Mouse (Mus musculus): ENCODE measurements at regions not wholly inside any gene's neighbourhood (a gene's known extent, or its start where the extent isn't known, plus 50 kb on each side); places are given as distances from the start of the nearest gene placed in this dataset.

DNA sequence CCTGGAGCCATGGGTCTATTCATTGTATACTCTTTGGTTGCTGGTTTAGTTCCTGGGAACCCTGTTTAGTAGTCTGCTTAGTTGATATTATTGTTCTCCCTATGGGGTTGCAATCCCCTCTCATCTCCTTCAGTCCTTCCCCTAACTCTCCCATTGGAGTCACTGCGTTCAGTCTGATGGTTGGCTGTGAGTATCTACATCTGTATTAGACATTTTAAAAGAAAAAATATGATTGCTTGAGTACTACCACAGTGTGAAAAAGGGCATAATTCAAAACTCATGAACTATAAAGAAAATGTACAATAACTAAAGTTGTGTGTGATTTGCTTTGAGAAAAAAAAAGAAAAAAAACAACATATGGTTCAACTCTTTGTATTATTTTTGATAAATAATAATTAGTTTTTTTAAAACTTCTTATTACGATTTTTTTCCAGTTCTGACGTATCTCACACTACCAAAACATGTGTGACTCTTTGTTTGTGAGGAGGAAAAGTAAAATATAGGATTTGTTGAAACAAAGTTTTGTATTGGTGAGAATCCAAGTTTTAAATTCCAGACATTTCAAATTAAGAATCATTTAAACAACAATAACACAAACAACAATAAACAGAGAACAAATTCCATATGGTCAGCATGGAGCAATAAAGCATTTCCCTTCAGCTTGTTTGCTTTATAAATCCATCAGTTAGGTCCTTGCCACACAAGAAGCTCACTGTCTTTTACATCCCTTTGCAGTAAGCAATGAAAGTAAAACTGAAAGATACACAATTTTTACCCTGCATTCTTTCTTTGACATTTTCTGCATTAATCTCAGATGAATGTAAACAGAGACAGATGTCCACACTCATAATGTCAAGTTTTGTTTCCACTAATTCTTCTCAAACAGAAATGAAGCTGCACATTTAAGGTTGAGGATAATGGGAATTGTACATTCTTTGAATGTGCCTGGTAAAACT lies 583.5 kb downstream of the Slitrk6 start:
- Histone ChIP-seq H3K9me3 (ENCODE audit: low read length) (no peaks in the 10 kb centered on the region), H3K27me3 (ENCODE audit: insufficient read depth, low read length) (no peaks in the 10 kb centered on the region), H3K36me3 (ENCODE audit: insufficient read depth, low read length) (no peaks in the 10 kb centered on the region), H3K4me1 (ENCODE audit: insufficient read depth, low read length) (no peaks in the 10 kb centered on the region), H3K9ac (replicated peaks; ENCODE audit: low read length) (no peak overlapping the region), H3K4me2 (replicated peaks; ENCODE audit: low read depth, low read length) (no peak overlapping the region), H3K4me3 (ENCODE audit: low read length) (no peak overlapping the region), H3K27ac (ENCODE audit: low read length) (no peak overlapping the region)
- peak; percentile 84; the same call in 1 of the 2 replicates for ATAC-seq (ENCODE audit: low FRiP score, low TSS enrichment)
- WGBS = 51% methylated on average over 3 of the region's 3 CpGs

DNA sequence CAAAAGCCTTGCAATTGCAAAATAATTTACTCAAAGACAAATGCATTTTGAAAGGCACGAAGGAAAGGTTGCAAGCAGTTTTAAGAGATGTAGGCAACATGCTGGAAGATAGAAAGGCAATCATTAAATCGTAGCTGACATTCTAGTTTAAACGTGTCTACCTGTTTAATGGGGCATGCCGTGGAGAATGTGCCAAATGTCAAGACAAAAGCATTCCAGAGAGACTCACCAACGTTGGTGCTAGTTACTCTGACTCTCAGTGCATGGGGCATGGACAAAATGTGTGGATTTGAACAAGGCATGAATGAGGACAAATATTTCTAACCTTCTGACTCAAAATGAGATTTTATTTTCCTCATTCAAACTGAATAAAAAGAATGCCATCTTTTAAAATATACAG lies 586.3 kb downstream of the Slitrk6 start:
- Histone ChIP-seq H3K27me3 (ENCODE audit: insufficient read depth, low read length) (no peaks in the 10 kb centered on the region), H3K9ac (replicated peaks; ENCODE audit: low read length) (no peak overlapping the region), H3K9me3 (ENCODE audit: low read length) (no peaks in the 10 kb centered on the region), H3K4me2 (replicated peaks; ENCODE audit: low read depth, low read length) (no peak overlapping the region), H3K36me3 (ENCODE audit: insufficient read depth, low read length) (no peaks in the 10 kb centered on the region), H3K4me1 (ENCODE audit: insufficient read depth, low read length) (no peaks in the 10 kb centered on the region), H3K4me3 (ENCODE audit: low read length) (no peak overlapping the region), H3K27ac (ENCODE audit: low read length) (no peak overlapping the region)
- WGBS = 22% methylated on average over 5 of the region's 5 CpGs
- 0 out of 2 replicates have a peak, but pooled peaks have one; percentile 54 for ATAC-seq (ENCODE audit: low FRiP score, low TSS enrichment)

DNA sequence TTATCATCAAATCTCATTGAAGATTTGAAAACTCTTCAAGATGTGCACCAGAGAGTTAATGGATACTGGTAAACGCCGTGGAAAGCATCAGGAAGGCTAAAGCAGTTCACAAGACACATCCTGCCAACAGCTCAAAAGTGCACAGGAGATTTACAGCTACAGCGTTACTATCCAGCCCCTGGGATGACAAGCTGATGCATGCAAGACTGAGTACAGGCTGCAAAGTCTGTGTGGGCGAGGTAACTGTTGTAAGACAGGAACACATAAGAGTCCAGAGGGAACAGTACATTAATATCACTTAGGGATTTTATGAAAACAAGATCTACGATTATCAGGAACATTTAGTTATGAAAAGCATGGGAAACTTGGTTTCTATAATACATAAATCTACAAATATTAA lies 626.7 kb downstream of the Slitrk6 start:
- Histone ChIP-seq H3K4me1 (ENCODE audit: insufficient read depth, low read length) (no peaks in the 10 kb centered on the region), H3K36me3 (ENCODE audit: insufficient read depth, low read length) (no peaks in the 10 kb centered on the region), H3K9me3 (ENCODE audit: low read length) (no peaks in the 10 kb centered on the region), H3K27ac (ENCODE audit: low read length) (no peak overlapping the region), H3K27me3 (ENCODE audit: insufficient read depth, low read length) (no peaks in the 10 kb centered on the region), H3K4me3 (ENCODE audit: low read length) (no peak overlapping the region), H3K4me2 (replicated peaks; ENCODE audit: low read depth, low read length) (no peak overlapping the region), H3K9ac (replicated peaks; ENCODE audit: low read length) (no peak overlapping the region)
- no peak for ATAC-seq (ENCODE audit: low FRiP score, low TSS enrichment)
- WGBS = 35% methylated on average over 5 of the region's 5 CpGs

DNA sequence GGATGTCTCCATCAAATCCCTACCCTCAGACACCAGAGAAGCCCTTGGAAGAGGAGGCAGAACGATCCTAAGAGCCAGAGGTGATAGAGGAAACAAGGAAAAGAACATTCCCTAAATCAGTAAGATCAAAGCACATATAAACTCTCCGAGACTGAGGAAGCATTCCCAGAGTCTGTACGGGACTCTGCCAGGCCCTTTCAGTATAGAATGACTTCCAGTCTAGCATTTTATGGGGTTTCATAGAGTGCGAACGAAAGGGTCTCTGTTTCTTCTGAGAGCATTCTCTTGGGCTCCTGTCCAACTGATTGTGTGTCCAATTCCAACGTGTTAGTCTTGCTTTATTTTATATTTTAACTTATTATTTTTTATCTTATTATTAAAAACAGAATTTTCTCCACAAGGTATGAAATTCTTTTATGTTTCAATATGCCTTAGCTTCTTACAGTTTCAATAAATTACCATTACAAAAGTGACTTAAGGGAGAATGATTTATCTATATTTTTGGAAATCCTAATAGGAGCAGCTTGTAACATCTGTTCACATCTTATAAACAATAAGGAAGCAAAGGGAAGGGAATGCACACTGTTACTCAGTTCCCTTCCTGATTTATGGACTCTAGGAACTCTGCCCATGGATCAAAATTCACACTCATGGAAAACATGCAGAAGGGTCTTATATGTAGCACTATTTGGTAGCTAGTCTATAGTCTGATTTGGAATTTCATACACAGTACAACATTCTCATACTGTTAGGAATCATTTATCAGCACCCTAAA lies 628.8 kb downstream of the Slitrk6 start:
- Histone ChIP-seq H3K36me3 (ENCODE audit: insufficient read depth, low read length) (no peaks in the 10 kb centered on the region), H3K4me3 (ENCODE audit: low read length) (no peak overlapping the region), H3K9ac (replicated peaks; ENCODE audit: low read length) (no peak overlapping the region), H3K27ac (ENCODE audit: low read length) (peak overlapping the region; percentile 54; the same call in 1 of the 2 replicates), H3K9me3 (ENCODE audit: low read length) (no peaks in the 10 kb centered on the region), H3K4me2 (replicated peaks; ENCODE audit: low read depth, low read length) (peak overlapping the region; percentile 20; the same call in 1 of the 2 replicates), H3K27me3 (ENCODE audit: insufficient read depth, low read length) (no peaks in the 10 kb centered on the region), H3K4me1 (ENCODE audit: insufficient read depth, low read length) (no peaks in the 10 kb centered on the region)
- ATAC-seq (ENCODE audit: low FRiP score, low TSS enrichment) = peak; percentile 73; the same call in 1 of the 2 replicates
- 16% methylated on average over 6 of the region's 6 CpGs for WGBS

DNA sequence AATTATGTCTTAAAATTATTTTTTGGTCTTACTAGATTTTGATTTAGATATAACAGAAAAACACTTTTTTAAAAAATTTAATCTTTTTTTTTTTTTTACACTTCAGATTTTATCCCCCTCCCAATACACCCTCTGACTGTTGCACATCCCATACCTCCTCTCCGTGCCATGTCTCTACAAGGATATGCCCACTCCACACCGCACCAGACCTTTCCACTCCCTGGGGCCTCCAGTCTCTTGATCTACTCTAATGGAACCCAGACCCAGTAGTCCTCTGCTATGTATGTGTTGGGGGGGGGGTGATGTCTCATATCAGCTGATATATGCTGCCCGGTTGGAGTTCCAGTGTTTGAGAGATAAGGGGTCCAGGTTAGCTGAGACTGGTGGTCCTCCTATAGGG lies 632.2 kb downstream of the Slitrk6 start:
- Histone ChIP-seq H3K27ac (ENCODE audit: low read length) (no peak overlapping the region), H3K4me2 (replicated peaks; ENCODE audit: low read depth, low read length) (no peak overlapping the region), H3K27me3 (ENCODE audit: insufficient read depth, low read length) (no peaks in the 10 kb centered on the region), H3K9me3 (ENCODE audit: low read length) (no peaks in the 10 kb centered on the region), H3K4me1 (ENCODE audit: insufficient read depth, low read length) (no peaks in the 10 kb centered on the region), H3K36me3 (ENCODE audit: insufficient read depth, low read length) (no peaks in the 10 kb centered on the region), H3K4me3 (ENCODE audit: low read length) (no peak overlapping the region), H3K9ac (replicated peaks; ENCODE audit: low read length) (no peak overlapping the region)
- WGBS = 91% methylated on average over 3 of the region's 3 CpGs
- no peak for ATAC-seq (ENCODE audit: low FRiP score, low TSS enrichment)

DNA sequence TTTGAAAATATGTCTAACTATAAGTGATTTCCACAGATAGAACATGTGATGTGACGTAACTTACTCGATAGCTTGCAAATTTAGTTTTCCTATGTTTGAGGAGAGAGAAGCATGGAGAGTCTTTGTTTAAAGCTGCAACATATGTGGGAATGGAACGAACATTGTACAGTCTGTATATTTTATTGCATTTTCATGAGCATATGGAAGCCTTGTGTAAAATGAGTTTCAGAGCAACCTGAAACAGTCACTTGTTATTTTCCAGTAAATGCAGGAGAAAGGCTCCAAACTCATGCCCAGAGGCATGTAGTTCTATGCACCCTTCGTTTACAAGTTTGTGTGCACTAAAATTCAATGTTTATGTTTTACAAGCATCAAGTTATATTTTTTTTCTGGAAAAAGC lies 639.4 kb downstream of the Slitrk6 start:
- H3K4me2 ChIP-seq (replicated peaks; ENCODE audit: low read depth, low read length) = no peak overlapping the region
- no peak for ATAC-seq (ENCODE audit: low FRiP score, low TSS enrichment)

DNA sequence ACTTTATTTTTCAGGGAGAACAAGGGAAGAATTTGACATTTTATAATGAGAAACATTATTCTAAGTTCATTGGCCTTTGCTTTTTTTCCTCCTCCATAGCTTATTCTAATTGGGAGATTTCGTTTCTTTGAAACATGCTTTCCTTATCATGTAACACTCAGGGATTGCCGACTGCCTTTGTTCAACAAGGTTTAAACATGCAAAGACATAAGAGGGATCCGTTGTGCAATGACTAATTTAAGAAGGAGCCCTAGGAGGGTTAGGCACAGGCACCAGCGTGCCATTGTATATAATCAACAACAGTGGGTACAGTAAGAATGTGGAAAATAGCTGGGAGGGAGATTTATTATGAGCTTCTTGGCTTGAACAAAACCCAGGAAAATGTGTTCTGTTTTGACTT lies 654.1 kb downstream of the Slitrk6 start:
- H3K4me2 ChIP-seq (replicated peaks; ENCODE audit: low read depth, low read length) = no peak overlapping the region
- H3K4me3 ChIP-seq (ENCODE audit: low read length) = no peak overlapping the region
- no peaks in the 10 kb centered on the region for H3K36me3 ChIP-seq (ENCODE audit: insufficient read depth, low read length)
- H3K9me3 ChIP-seq (ENCODE audit: low read length) = no peaks in the 10 kb centered on the region
- H3K27me3 ChIP-seq (ENCODE audit: insufficient read depth, low read length) = no peaks in the 10 kb centered on the region
- no peaks in the 10 kb centered on the region for H3K4me1 ChIP-seq (ENCODE audit: insufficient read depth, low read length)
- no peak overlapping the region for H3K27ac ChIP-seq (ENCODE audit: low read length)
- WGBS = 82% methylated on average over 4 of the region's 4 CpGs
- no peak overlapping the region for H3K9ac ChIP-seq (replicated peaks; ENCODE audit: low read length)
- no peak for ATAC-seq (ENCODE audit: low FRiP score, low TSS enrichment)

More for the DNA sequence above, 639.4 kb downstream of the Slitrk6 start:
- no peak overlapping the region for H3K9ac ChIP-seq (replicated peaks; ENCODE audit: low read length)
- no peaks in the 10 kb centered on the region for H3K9me3 ChIP-seq (ENCODE audit: low read length)
- no peak overlapping the region for H3K4me3 ChIP-seq (ENCODE audit: low read length)
- 87% methylated on average over 4 of the region's 4 CpGs for WGBS
- no peaks in the 10 kb centered on the region for H3K27me3 ChIP-seq (ENCODE audit: insufficient read depth, low read length)
- H3K36me3 ChIP-seq (ENCODE audit: insufficient read depth, low read length) = no peaks in the 10 kb centered on the region
- no peaks in the 10 kb centered on the region for H3K4me1 ChIP-seq (ENCODE audit: insufficient read depth, low read length)
- no peak overlapping the region for H3K27ac ChIP-seq (ENCODE audit: low read length)

DNA sequence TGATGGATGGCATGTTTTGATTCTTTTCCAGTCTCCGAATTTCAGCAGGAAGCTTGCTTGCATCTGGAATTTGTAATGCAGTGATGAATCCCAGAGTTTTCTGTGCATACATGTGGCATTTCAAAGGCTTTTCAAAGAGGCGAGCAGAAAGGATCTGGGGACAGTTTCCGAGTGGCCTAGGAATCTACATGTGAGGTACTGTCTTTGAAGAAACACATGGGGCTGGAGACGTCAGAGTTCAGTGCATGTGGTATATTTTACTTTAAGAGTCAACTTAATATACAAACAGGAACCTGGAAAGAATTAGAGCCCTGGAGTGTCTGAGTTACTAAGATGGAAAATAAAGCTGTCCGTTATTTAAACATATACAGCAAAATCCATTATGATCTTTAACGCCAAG lies 676.6 kb downstream of the Slitrk6 start:
- no peak for ATAC-seq (ENCODE audit: low FRiP score, low TSS enrichment)
- Histone ChIP-seq H3K9me3 (ENCODE audit: low read length) (no peaks in the 10 kb centered on the region), H3K27ac (ENCODE audit: low read length) (no peak overlapping the region), H3K27me3 (ENCODE audit: insufficient read depth, low read length) (no peaks in the 10 kb centered on the region), H3K4me2 (replicated peaks; ENCODE audit: low read depth, low read length) (no peak overlapping the region), H3K4me1 (ENCODE audit: insufficient read depth, low read length) (no peaks in the 10 kb centered on the region), H3K36me3 (ENCODE audit: insufficient read depth, low read length) (no peaks in the 10 kb centered on the region), H3K9ac (replicated peaks; ENCODE audit: low read length) (no peak overlapping the region), H3K4me3 (ENCODE audit: low read length) (no peak overlapping the region)
- 67% methylated on average over 6 of the region's 6 CpGs for WGBS

DNA sequence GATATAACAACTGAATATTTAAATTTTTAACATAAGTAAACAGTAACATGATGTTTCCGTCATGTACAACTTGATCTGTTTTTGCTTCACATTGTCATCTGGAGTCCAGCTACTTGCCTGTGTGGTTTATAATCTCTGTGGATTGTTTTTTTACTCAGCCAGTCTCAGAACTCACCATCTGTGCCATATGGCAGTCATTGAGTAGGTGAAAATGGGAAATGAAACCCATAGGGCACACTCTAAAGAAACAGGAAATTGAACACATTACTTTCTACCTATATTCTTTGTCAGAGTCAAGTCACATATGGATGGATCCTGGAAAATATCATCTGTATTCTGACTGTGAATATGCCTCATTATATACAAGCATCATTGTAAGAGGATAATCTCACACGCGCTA lies 707.2 kb downstream of the Slitrk6 start:
- Histone ChIP-seq H3K9ac (replicated peaks; ENCODE audit: low read length) (no peak overlapping the region), H3K9me3 (ENCODE audit: low read length) (no peaks in the 10 kb centered on the region), H3K27ac (ENCODE audit: low read length) (no peak overlapping the region), H3K4me3 (ENCODE audit: low read length) (no peak overlapping the region), H3K4me1 (ENCODE audit: insufficient read depth, low read length) (no peaks in the 10 kb centered on the region), H3K36me3 (ENCODE audit: insufficient read depth, low read length) (no peaks in the 10 kb centered on the region), H3K27me3 (ENCODE audit: insufficient read depth, low read length) (no peaks in the 10 kb centered on the region), H3K4me2 (replicated peaks; ENCODE audit: low read depth, low read length) (no peak overlapping the region)
- no peak for ATAC-seq (ENCODE audit: low FRiP score, low TSS enrichment)
- WGBS = 98% methylated on average over 3 of the region's 3 CpGs

DNA sequence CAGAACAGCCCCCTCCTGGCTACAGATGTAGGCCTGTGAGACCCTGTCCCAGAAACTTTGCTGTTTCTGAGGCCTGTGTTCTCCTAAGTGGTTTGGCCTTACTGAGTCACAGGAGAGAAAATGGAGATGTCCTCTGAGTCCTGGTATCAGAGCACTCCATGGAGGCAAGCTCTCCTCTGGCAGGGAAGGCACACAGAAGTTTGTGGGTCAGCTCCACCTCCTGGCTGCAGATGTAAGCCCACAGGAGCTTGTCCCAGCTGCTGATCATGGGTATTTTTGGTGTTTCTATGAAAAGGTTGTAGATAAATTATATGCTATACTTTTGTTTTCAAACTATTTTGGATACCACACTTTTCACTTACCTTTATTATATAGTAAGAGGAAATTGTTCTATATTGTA lies 711.7 kb downstream of the Slitrk6 start:
- H3K27ac ChIP-seq (ENCODE audit: low read length) = no peak overlapping the region
- no peak overlapping the region for H3K4me3 ChIP-seq (ENCODE audit: low read length)
- H3K36me3 ChIP-seq (ENCODE audit: insufficient read depth, low read length) = no peaks in the 10 kb centered on the region
- no peak overlapping the region for H3K4me2 ChIP-seq (replicated peaks; ENCODE audit: low read depth, low read length)
- no peaks in the 10 kb centered on the region for H3K27me3 ChIP-seq (ENCODE audit: insufficient read depth, low read length)
- no peak overlapping the region for H3K9ac ChIP-seq (replicated peaks; ENCODE audit: low read length)
- H3K4me1 ChIP-seq (ENCODE audit: insufficient read depth, low read length) = no peaks in the 10 kb centered on the region
- H3K9me3 ChIP-seq (ENCODE audit: low read length) = no peaks in the 10 kb centered on the region
- no peak for ATAC-seq (ENCODE audit: low FRiP score, low TSS enrichment)
